Mouse (Mus musculus) CH12.LX (cell line): Measurements from ENCODE around the gene Ankfn1. TPM values are rescaled to one million over a fixed set of nuclear protein-coding genes. Genes with fewer than 3 reads are reported as not detected.

Source experiments
- DNase-seq: peaks from one replicate; pipeline ENCODE4 v3.0.0-alpha.2; 2013; ENCODE audit errors: extremely low read depth
- H3K27ac ChIP-seq: 2 replicates; pipeline ENCODE4 v1.5.1; 2012; ENCODE audit warnings: low read depth, mild to moderate bottlenecking, control low read depth, moderate library complexity; ENCODE audit not compliant: insufficient read depth
- H3K27me3 ChIP-seq: replicated peaks from 2 replicates; pipeline ENCODE3; 2012; ENCODE audit warnings: inconsistent platforms
- H3K36me3 ChIP-seq, 2 experiments: replicated peaks in 1 of 2; 2 replicates each; pipeline versions ENCODE3 to v1.6.1; 2012; ENCODE audit warnings: inconsistent platforms in 1 of 2, low read length in 1 of 2, mild to moderate bottlenecking in 1 of 2, mixed read lengths in 1 of 2, moderate library complexity in 1 of 2; ENCODE audit not compliant: control insufficient read depth in 1 of 2, insufficient read depth in 1 of 2
- H3K4me1 ChIP-seq, 2 experiments: 2 replicates each; pipeline ENCODE4 v1.6.1; 2012; ENCODE audit warnings: inconsistent platforms in 1 of 2, moderate library complexity in 1 of 2; ENCODE audit not compliant: insufficient read depth in 2 of 2, control insufficient read depth in 1 of 2
- H3K4me2 ChIP-seq: 2 replicates; pipeline ENCODE4 v1.6.1; 2012; ENCODE audit warnings: low read depth, mild to moderate bottlenecking, control low read depth; ENCODE audit not compliant: poor library complexity, insufficient read depth, severe bottlenecking
- H3K4me3 ChIP-seq, 3 experiments: fragments of 150-350 bp in 1 of 3; sonication (generic) in 1 of 3; replicated peaks in 1 of 3; 2 replicates each; pipeline versions ENCODE3 to v1.5.1; 2011 to 2012; ENCODE audit warnings: low read depth in 2 of 3, low read length in 2 of 3, mild to moderate bottlenecking in 2 of 3, moderate library complexity in 2 of 3, control low read depth in 1 of 3, improper control_type of control experiment in 1 of 3, inconsistent platforms in 1 of 3, mixed read lengths in 1 of 3; ENCODE audit not compliant: poor library complexity in 1 of 3
- H3K79me2 ChIP-seq: replicated peaks from 2 replicates; pipeline ENCODE4 v1.6.1; 2012; ENCODE audit warnings: mild to moderate bottlenecking, moderate library complexity; ENCODE audit not compliant: control insufficient read depth, poor library complexity, insufficient read depth, severe bottlenecking; ENCODE audit errors: extremely low read depth
- H3K9ac ChIP-seq: 2 replicates; pipeline ENCODE4 v1.6.1; 2012; ENCODE audit warnings: low read depth, mild to moderate bottlenecking, control low read depth, moderate library complexity; ENCODE audit not compliant: insufficient read depth
- H3K9me3 ChIP-seq: replicated peaks from 2 replicates; pipeline ENCODE3; 2012; ENCODE audit warnings: low read length, inconsistent platforms, mixed read lengths
- CHD1 ChIP-seq: IDR thresholded peaks from 2 replicates; pipeline ENCODE4 v1.6.1; 2012; ENCODE audit warnings: low read depth, low read length, improper control_type of control experiment, inconsistent platforms
- E2F4 ChIP-seq: IDR thresholded peaks from 2 replicates; pipeline ENCODE4 v1.6.1; 2011; ENCODE audit warnings: low read depth, low read length, improper control_type of control experiment; ENCODE audit not compliant: insufficient replicate concordance
- ETS1 ChIP-seq: conservative IDR thresholded peaks from 2 replicates; pipeline ENCODE4 v1.6.1; 2012; ENCODE audit warnings: low read depth, mild to moderate bottlenecking, inconsistent platforms, low read length, improper control_type of control experiment, moderate library complexity
- IRF4 ChIP-seq: IDR thresholded peaks from 2 replicates; pipeline ENCODE4 v1.6.1; 2014; ENCODE audit warnings: low read depth, mild to moderate bottlenecking, inconsistent platforms, low read length, improper control_type of control experiment
- JUND ChIP-seq: conservative IDR thresholded peaks from 2 replicates; pipeline ENCODE4 v1.6.1; 2011; ENCODE audit warnings: low read depth, low read length, improper control_type of control experiment
- MAFK ChIP-seq: IDR thresholded peaks from 2 replicates; pipeline ENCODE4 v1.6.1; 2011; ENCODE audit warnings: low read length, improper control_type of control experiment; ENCODE audit not compliant: insufficient replicate concordance
- MAX ChIP-seq: IDR thresholded peaks from 2 replicates; pipeline ENCODE4 v1.6.1; 2011; ENCODE audit warnings: low read length, improper control_type of control experiment
- MAZ ChIP-seq: IDR thresholded peaks from 2 replicates; pipeline ENCODE4 v1.6.1; 2012; ENCODE audit warnings: low read depth, mild to moderate bottlenecking, inconsistent platforms, low read length, improper control_type of control experiment, moderate library complexity
- MXI1 ChIP-seq: IDR thresholded peaks from 2 replicates; pipeline ENCODE4 v1.6.1; 2011; ENCODE audit warnings: mild to moderate bottlenecking, low read depth, low read length, improper control_type of control experiment
- MYC ChIP-seq: IDR thresholded peaks from 2 replicates; pipeline ENCODE4 v1.6.1; 2011; ENCODE audit warnings: low read depth, mild to moderate bottlenecking, improper control_type of control experiment, low read length
- PAX5 ChIP-seq: IDR thresholded peaks from 2 replicates; pipeline ENCODE4 v1.6.1; 2012; ENCODE audit warnings: low read length, inconsistent platforms, mixed read lengths
- POLR2A ChIP-seq: IDR thresholded peaks from 2 replicates; pipeline ENCODE4 v1.6.1; 2011; ENCODE audit warnings: low read depth, mild to moderate bottlenecking, improper control_type of control experiment, low read length
- POLR2AphosphoS2 ChIP-seq: IDR thresholded peaks from 2 replicates; pipeline ENCODE4 v1.6.1; 2011; ENCODE audit warnings: low read depth, low read length, improper control_type of control experiment
- RAD21 ChIP-seq: IDR thresholded peaks from 2 replicates; pipeline ENCODE4 v1.6.1; 2011; ENCODE audit warnings: low read depth, mild to moderate bottlenecking, low read length, improper control_type of control experiment, moderate library complexity
- SIN3A ChIP-seq: IDR thresholded peaks from 2 replicates; pipeline ENCODE4 v1.6.1; 2012; ENCODE audit warnings: low read length, improper control_type of control experiment, inconsistent platforms
- USF2 ChIP-seq: conservative IDR thresholded peaks from 2 replicates; pipeline ENCODE4 v1.6.1; 2011; ENCODE audit warnings: low read depth, low read length, improper control_type of control experiment
- ZKSCAN1 ChIP-seq: IDR thresholded peaks from 2 replicates; pipeline ENCODE4 v1.6.1; 2012; ENCODE audit warnings: low read depth, inconsistent platforms, low read length, improper control_type of control experiment, borderline replicate concordance
- ZNF384 ChIP-seq: IDR thresholded peaks from 2 replicates; pipeline ENCODE4 v1.6.1; 2012; ENCODE audit warnings: low read depth, low read length, improper control_type of control experiment, inconsistent platforms
- dilution Hi-C: fragments of 300-500 bp; cut with MboI; formaldehyde crosslinking; loops from 2 replicates; pipeline ENCODE4 v1.14.3; 2020; ENCODE audit warnings: low sequenced_read_pairs; ENCODE audit not compliant: extremely low pct_unique_long_range_greater_than_20kb, extremely low pct_ligation_motif_present
- in situ Hi-C: fragments of 300-500 bp; cut with MboI; formaldehyde crosslinking; loops from 3 replicates; pipeline ENCODE4 v1.14.3; 2019; ENCODE audit warnings: low sequenced_read_pairs, low pct_ligation_motif_present, low pct_unique_long_range_greater_than_20kb, mixed read lengths
- polyA plus RNA-seq: library from polyadenylated mRNA; unstranded; fragments of >175 nt; gene quantifications from 2 replicates; pipeline ENCODE4 v1.2.1, GENCODE M21; 2012; ENCODE audit warnings: low read depth; ENCODE audit not compliant: insufficient read length
- total RNA-seq, 2 experiments: library from RNA; depleted of rRNA; stranded (reverse); fragments of 300-350 nt in 1 of 2; fragments of >200 nt in 1 of 2; gene quantifications; 2 replicates each; pipeline ENCODE4 v1.2.3; 2012 to 2014

The Ankfn1 gene
- total and polyA plus RNA-seq, 3 experiments: not detected

- Histone ChIP-seq H3K36me3 (no peaks in the 10 kb centered on the region), H3K27ac (no peak overlapping the region), H3K4me1 (peaks cover 0 to 6% of the 10 kb centered on the region in 2 experiments; a peak in 2 of 4 replicates), H3K27me3 (no peaks in the 10 kb centered on the region), H3K79me2 (no peaks in the 10 kb centered on the region), H3K9ac (no peak overlapping the region), H3K4me3 (no peak overlapping the region), H3K4me2 (no peak overlapping the region), H3K9me3 (no peaks in the 10 kb centered on the region)
- in situ Hi-C loops (no loop called here), dilution Hi-C loops (no loop called here)
- no peak for DNase-seq
- TF ChIP-seq USF2: no peak
- no peak for TF ChIP-seq MAZ
- TF ChIP-seq JUND: no peak
- no peak for TF ChIP-seq MAFK
- no peak for TF ChIP-seq PAX5
- TF ChIP-seq ETS1: no peak
- TF ChIP-seq IRF4: no peak
- TF ChIP-seq POLR2A: no peak
- TF ChIP-seq CHD1: no peak
- TF ChIP-seq POLR2AphosphoS2: no peak
- no peak for TF ChIP-seq MAX
- TF ChIP-seq SIN3A: no peak
- no peak for TF ChIP-seq RAD21
Measured at GRCm38 (mm10) chr11:89606346-89606745, 171.1 kb downstream of the Ankfn1 start.

GRCm38 (mm10) chr11:89602966-89603365, 174.5 kb downstream of the Ankfn1 start:
- DNase-seq: no peak
- Histone ChIP-seq H3K36me3 (no peaks in the 10 kb centered on the region), H3K9me3 (no peaks in the 10 kb centered on the region), H3K9ac (no peak overlapping the region), H3K27ac (no peak overlapping the region), H3K4me2 (no peak overlapping the region), H3K4me3 (no peak overlapping the region), H3K4me1 (no peaks in the 10 kb centered on the region), H3K79me2 (no peaks in the 10 kb centered on the region), H3K27me3 (no peaks in the 10 kb centered on the region)
- TF ChIP-seq ETS1: no peak
- TF ChIP-seq MYC: no peak
- no peak for TF ChIP-seq ZNF384
- TF ChIP-seq ZKSCAN1: no peak
- no peak for TF ChIP-seq CHD1
- TF ChIP-seq POLR2A: no peak
- no peak for TF ChIP-seq E2F4
- TF ChIP-seq RAD21: no peak
- TF ChIP-seq MAZ: no peak
- TF ChIP-seq POLR2AphosphoS2: no peak
- TF ChIP-seq MXI1: no peak
- in situ Hi-C loops: no loop called here
- dilution Hi-C loops: no loop called here
